Mouse (Mus musculus): ENCODE measurements around the gene Mum1l1.
A peak's percentile ranks its signal among the peaks of the same experiment; 100 is the strongest.
"Not testable (repeated sequence)": the region's sequence is repeated elsewhere in the genome, so short reads cannot be mapped to it uniquely, and the experiment has no call there.

Gene Mum1l1

DNA sequence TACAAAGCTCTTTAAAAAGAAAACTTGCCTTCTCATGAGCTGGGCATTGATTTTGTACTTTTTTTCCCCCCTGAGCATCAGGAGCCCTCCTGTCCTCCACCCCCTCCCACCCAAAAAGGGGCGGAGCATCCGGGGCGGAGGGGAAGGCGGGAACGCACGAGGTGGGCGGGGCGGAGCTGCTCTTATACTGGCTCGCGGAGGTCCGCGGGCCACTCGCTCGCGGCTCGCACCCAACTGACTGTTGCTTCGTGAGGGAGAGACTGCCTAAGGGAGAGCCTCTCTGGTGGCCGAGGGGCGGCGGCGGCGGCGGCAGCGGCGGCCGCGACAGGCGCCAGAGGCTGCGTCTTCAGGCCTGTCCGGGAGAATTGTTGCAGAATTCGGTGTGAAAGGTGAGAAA is at the start of gene Mum1l1:
TSS of gene Mum1l1 (plus strand) at position 214 of the 397 bp plus-strand sequence.
- DNase-seq = peak; percentile 53

DNA sequence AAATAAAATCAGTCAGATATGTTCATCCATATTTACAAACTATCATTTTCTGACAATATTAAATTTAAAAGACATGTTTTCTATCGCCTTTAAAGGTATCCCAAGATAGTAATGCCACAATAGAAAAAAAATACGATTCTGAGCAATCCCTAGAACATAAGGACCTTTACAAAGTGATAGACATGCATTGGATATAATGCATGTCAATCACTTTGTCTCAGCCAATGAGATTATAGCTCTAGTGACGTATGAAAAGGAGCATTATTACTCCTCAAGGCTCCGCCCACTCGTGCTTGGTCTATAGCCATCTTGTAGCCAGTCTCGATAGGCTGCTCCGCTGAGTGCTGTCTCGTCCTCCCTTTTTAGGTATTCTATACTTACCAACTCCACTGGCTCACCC is 30.9 kb upstream of the Mum1l1 start, which contains the start of gene 4933428M09Rik:
TSS of gene 4933428M09Rik (plus strand) at position 301 of the 400 bp plus-strand sequence.
- no peak for DNase-seq

DNA sequence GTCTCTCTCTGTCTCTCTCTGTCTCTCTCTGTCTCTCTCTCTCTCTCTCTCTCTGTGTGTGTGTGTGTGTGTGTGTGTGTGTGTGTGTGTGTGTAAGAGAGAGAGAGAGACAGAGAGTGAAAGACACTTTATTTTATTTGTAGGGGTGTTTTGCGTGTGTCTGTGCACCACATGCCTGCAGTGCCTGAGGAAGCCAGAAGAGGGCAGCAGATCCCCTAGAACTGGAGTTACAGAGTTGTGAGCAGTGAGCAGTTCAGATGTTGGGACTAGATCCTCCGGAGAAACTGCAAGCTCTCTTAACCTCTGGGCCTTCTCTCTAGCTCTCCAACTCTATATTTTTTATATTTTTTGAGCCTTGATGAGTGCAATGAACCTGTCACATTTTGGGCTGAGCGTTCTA is 18.3 kb upstream of the Mum1l1 start:
- not testable (repeated sequence) for DNase-seq

- DNase-seq = no peak
Observed at GRCm38 (mm10) chrX:139194572-139195279, 15.1 kb upstream of the Mum1l1 start.

DNA sequence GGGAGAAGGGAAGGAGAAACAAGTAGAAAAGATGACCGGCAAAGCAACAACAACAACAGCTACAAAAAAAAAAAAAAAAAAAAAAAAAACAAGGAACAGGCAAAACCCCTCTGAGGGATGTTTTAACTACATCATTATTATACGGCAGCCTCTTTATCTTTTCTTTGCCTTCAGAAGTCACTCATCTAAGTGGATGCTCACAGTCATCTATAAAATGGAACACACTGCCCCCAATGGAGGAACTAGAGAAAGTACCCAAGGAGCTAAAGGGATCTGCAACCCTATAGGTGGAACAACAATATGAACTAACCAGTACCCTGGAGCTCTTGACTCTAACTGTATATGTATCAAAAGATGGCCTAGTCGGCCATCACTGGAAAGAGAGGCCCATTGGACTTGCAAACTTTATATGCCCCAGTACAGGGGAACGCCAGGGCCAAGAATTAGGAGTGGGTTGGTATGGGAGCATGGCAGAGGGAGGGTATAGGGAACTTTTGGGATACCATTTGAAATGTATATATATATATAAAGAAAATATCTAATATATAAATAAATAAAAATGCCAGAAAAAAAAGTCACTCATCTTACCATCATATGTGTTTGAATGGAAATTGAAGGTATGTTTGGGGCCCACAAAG is 532 bp upstream of the Mum1l1 start:
- DNase-seq = not testable (repeated sequence)

DNA sequence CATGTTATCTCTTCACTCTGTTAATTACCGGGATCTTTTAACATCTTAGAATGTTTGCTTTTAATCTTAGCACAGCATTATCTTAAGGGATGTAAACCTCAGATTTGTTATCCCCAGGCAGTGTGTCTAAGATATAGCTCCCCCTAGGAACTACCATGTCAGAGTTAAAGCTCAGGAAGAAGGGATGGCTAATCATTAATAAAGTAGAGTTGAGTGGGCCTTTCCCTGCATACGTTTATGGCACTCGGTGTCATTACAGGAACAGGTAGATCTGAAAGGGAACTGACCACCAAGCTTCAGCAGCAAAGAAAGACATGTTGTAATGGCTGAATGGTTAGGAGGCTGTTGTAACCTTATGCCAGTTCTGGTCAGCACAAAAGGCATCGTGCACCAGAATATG is 4.9 kb downstream of the Mum1l1 start:
- no peak for DNase-seq

GRCm38 (mm10) chrX:139216409-139216808 is 6.6 kb downstream of the Mum1l1 start:
- no peak for DNase-seq

- DNase-seq = peak; percentile 12
Observed at GRCm38 (mm10) chrX:139216991-139217593, 7.2 kb downstream of the Mum1l1 start.

DNA sequence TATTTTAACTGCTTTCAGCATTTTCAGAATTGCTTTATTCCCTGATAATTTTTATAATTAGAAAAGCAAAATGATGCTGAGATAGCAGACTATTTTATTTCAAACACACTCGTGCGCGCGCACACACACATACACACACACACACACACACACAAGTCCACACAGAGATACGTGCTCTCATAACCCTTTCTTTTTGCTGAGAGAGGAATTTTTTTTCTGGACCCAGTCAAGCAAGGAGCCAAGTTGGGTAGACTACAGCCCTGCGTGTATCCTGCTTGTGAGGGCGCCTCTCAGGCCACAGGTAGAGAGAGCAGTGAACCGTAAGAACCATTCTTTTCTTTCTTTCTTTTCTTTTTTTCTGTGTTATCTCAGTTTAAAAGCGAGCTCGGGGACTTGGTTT is 7.9 kb downstream of the Mum1l1 start:
- DNase-seq = peak; percentile 54

GRCm38 (mm10) chrX:139219017-139219416 is 9.2 kb downstream of the Mum1l1 start:
- DNase-seq = peak; percentile 59

DNA sequence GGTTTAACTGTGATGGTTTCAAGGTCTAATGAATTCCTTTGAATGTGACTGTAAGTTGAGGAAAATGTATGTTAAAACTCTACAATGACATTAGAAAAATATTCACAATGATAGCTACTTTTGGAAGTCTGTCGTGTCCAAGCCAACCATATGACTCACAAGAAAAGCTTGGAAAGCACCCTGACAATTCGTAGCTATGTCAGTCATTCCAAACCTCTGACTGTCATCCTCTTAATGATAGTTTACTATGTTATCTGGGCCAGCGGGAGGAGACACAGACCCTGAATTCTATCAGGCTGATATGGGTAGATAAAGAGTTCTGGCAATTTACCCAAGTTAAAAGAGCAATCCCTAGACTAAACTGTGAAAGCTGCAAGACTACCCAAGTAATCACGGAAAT is 11.0 kb downstream of the Mum1l1 start:
- no peak for DNase-seq

- DNase-seq = no peak
Observed at GRCm38 (mm10) chrX:139221893-139222292, 12.1 kb downstream of the Mum1l1 start.

DNA sequence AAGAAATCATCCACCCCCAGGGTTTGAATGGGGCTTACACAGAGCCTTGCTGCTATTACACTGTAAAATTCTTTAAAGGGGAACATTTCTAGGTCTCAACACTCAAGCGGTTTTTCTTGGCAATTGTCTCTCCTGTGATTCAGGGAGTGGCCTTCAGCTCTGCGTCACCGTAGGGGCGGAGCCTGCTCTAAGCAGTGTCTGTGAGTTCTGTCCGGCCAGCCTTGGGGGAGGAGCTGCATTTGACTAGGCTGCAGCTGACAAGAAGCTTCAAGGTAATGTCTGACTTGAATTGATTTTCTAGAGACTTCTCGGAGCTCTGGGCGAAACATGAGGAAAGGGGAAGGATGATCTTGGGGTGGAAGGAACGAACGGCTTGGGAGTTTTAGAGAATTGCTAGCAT is 21.3 kb downstream of the Mum1l1 start:
- DNase-seq = peak; percentile 75

- DNase-seq = peak; percentile 8
Observed at GRCm38 (mm10) chrX:139247294-139247693, 37.5 kb downstream of the Mum1l1 start.

- DNase-seq = no peak
Observed at GRCm38 (mm10) chrX:139257072-139257471, 47.2 kb downstream of the Mum1l1 start.

DNA sequence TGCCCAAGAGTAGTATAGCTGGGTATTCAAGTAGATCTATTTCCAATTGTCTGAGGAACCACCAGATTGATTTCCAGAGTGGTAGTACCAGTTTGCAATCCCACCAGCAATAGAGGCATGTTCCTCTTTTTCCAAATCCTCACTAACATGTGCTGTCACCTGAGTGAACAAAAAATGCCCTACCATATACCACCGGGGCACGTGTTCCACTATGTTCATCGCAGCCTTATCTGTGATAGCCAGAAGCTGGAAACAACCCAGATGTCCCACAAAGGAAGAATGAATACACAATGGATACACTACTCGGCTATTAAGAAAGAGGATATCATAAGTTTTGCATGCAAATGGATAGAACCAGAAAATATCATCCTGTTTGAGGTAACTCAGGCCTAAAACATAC is 72.1 kb downstream of the Mum1l1 start:
- no peak for DNase-seq
